Mouse (Mus musculus) bone marrow macrophage, adult 2 months (primary cell): ENCODE results near the gene Sept3.

ENCODE experiments used
- CTCF ChIP-seq: IDR thresholded peaks from 2 replicates; pipeline ENCODE4 v1.5.1; 2012; ENCODE audit warnings: low read depth, mild to moderate bottlenecking, low read length, moderate library complexity
- POLR2A ChIP-seq: IDR thresholded peaks from 2 replicates; pipeline ENCODE4 v1.6.1; 2012; ENCODE audit warnings: mild to moderate bottlenecking, low read depth, low read length, borderline replicate concordance

DNA sequence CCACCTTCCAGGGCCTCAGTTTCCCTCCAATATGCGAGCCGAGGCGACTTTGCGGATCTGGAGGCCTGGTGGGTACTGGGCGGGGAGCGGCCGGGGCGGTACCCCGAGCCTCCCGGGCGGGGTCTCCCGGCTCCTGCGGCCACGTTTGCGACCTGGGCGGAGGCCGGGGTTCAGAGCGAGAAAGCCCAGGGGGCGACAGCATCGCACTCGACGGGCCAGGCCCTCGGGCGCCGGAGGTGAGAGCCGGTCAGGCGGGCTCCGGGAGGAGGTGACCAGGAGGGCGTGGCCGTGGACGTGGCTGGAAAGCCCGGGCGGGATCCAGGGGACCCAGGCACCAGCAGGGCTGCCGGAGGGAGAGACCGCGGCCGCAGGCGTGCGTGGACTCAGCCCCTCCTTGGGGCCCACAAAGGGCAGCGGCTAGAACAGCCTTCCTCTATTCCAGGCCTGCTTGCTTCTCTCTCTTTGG is 66.4 kb downstream of the Sept3 start:
- no peak for TF ChIP-seq CTCF
- TF ChIP-seq POLR2A: no peak
